Mouse (Mus musculus) hindbrain, embryonic 14.5 days (tissue): ENCODE measurements at regions not wholly inside any gene's neighbourhood (a gene's known extent, or its start where the extent isn't known, plus 50 kb on each side); places are given as distances from the start of the nearest gene placed in this dataset.

ENCODE experiments used
- ATAC-seq: fragments of 200-750 bp; cut with Nextera tagmentation; 2 replicates; pipeline ENCODE4 v1.8.0; 2017; ENCODE audit warnings: moderate number of reproducible peaks, mild to moderate bottlenecking, moderate TSS enrichment, moderate library complexity; ENCODE audit not compliant: low FRiP score
- DNase-seq: peaks from one replicate; pipeline ENCODE4 v3.0.0-alpha.2; 2015; ENCODE audit warnings: low spot score
- H3K27ac ChIP-seq: fragments of 300-500 bp; sonication (generic); 2 replicates; pipeline ENCODE4 v1.5.1; 2014; ENCODE audit warnings: mild to moderate bottlenecking, moderate library complexity
- H3K27me3 ChIP-seq: fragments of 300-500 bp; sonication (generic); 2 replicates; pipeline ENCODE4 v1.6.1; 2014; ENCODE audit warnings: mild to moderate bottlenecking, low read length, mixed read lengths; ENCODE audit not compliant: control insufficient read depth, insufficient read depth
- H3K36me3 ChIP-seq: fragments of 300-500 bp; sonication (generic); replicated peaks from 2 replicates; pipeline ENCODE4 v1.6.1; 2014; ENCODE audit not compliant: control insufficient read depth, insufficient read depth
- H3K4me1 ChIP-seq: fragments of 300-500 bp; sonication (generic); replicated peaks from 2 replicates; pipeline ENCODE4 v1.6.1; 2014; ENCODE audit warnings: antibody characterized with exemption, low read length, mixed read lengths; ENCODE audit not compliant: control insufficient read depth, insufficient read depth
- H3K4me2 ChIP-seq: fragments of 300-500 bp; sonication (generic); replicated peaks from 2 replicates; pipeline ENCODE4 v1.6.1; 2014; ENCODE audit warnings: mild to moderate bottlenecking, moderate library complexity
- H3K4me3 ChIP-seq: fragments of 300-500 bp; sonication (generic); replicated peaks from 2 replicates; pipeline ENCODE4 v1.5.1; 2014; ENCODE audit warnings: mild to moderate bottlenecking, low read length
- H3K9ac ChIP-seq: fragments of 300-500 bp; sonication (generic); 2 replicates; pipeline ENCODE4 v1.6.1; 2014
- H3K9me3 ChIP-seq: fragments of 300-500 bp; sonication (generic); 2 replicates; pipeline ENCODE4 v1.6.1; 2016; ENCODE audit warnings: low read length; ENCODE audit not compliant: control insufficient read depth
- WGBS: fragments of 180-500 bp; shearing (Covaris S2); extraction: QIAGEN DNeasy Blood & Tissue Kit; methylation state at CpG from one replicate; pipeline ENCODE4 v1.1.7; 2014; 5-methylcytosine and 5-hydroxymethylcytosine counted together

- Histone ChIP-seq H3K27me3 (no peaks in the 10 kb centered on the region), H3K27ac (no peak overlapping the region), H3K4me2 (no peak overlapping the region), H3K9ac (no peak overlapping the region), H3K9me3 (no peaks in the 10 kb centered on the region), H3K36me3 (no peaks in the 10 kb centered on the region), H3K4me1 (peaks cover 7% of the 10 kb centered on the region), H3K4me3 (no peak overlapping the region)
- ATAC-seq (no peak), DNase-seq (no peak)
- WGBS, result 82% methylated on average over 7 of the region's 7 CpGs
These were observed 77.4 kb upstream of the Zfp831 start for GRCm38 (mm10) chr2:174565891-174566290.

- Histone ChIP-seq H3K36me3 (no peaks in the 10 kb centered on the region), H3K9ac (no peak overlapping the region), H3K9me3 (no peaks in the 10 kb centered on the region), H3K4me1 (peaks cover 7% of the 10 kb centered on the region), H3K27me3 (no peaks in the 10 kb centered on the region), H3K27ac (no peak overlapping the region), H3K4me3 (no peak overlapping the region), H3K4me2 (no peak overlapping the region)
- 50% methylated on average over 4 of the region's 4 CpGs for WGBS
- no peak for ATAC-seq
- no peak for DNase-seq
These were observed 76.6 kb upstream of the Zfp831 start for GRCm38 (mm10) chr2:174566752-174567151.

- WGBS, result 80% methylated on average over 7 of the region's 7 CpGs
These were observed 68.4 kb upstream of the Zfp831 start for GRCm38 (mm10) chr2:174574804-174575507.

GRCm38 (mm10) chr2:174575546-174575945, 67.8 kb upstream of the Zfp831 start:
- WGBS, result 86% methylated on average over 6 of the region's 6 CpGs
- H3K4me2 ChIP-seq, result no peak overlapping the region
- H3K4me3 ChIP-seq, result no peak overlapping the region
- H3K4me1 ChIP-seq, result no peaks in the 10 kb centered on the region
- ATAC-seq (no peak), DNase-seq (no peak)
- no peaks in the 10 kb centered on the region for H3K9me3 ChIP-seq
- no peaks in the 10 kb centered on the region for H3K27me3 ChIP-seq
- no peak overlapping the region for H3K27ac ChIP-seq
- no peaks in the 10 kb centered on the region for H3K36me3 ChIP-seq
- H3K9ac ChIP-seq, result no peak overlapping the region

More at GRCm38 (mm10) chr2:174574804-174575507, 68.4 kb upstream of the Zfp831 start:
- DNase-seq (no peak), ATAC-seq (no peak)
- no peaks in the 10 kb centered on the region for H3K36me3 ChIP-seq
- no peak overlapping the region for H3K4me3 ChIP-seq
- no peaks in the 10 kb centered on the region for H3K4me1 ChIP-seq
- no peaks in the 10 kb centered on the region for H3K27me3 ChIP-seq
- H3K9ac ChIP-seq, result no peak overlapping the region
- no peak overlapping the region for H3K27ac ChIP-seq
- no peaks in the 10 kb centered on the region for H3K9me3 ChIP-seq
- H3K4me2 ChIP-seq, result no peak overlapping the region

GRCm38 (mm10) chr2:174580906-174581703, 62.2 kb upstream of the Zfp831 start:
- no peak for DNase-seq
- no peak overlapping the region for H3K4me3 ChIP-seq
- no peak overlapping the region for H3K4me2 ChIP-seq
- H3K27me3 ChIP-seq, result no peaks in the 10 kb centered on the region
- 93% methylated on average over 5 of the region's 5 CpGs for WGBS
- H3K9me3 ChIP-seq, result no peaks in the 10 kb centered on the region
- no peaks in the 10 kb centered on the region for H3K4me1 ChIP-seq
- no peak overlapping the region for H3K27ac ChIP-seq
- H3K9ac ChIP-seq, result no peak overlapping the region
- no peak for ATAC-seq
- H3K36me3 ChIP-seq, result no peaks in the 10 kb centered on the region

- no peak overlapping the region for H3K27ac ChIP-seq
- H3K4me1 ChIP-seq, result no peaks in the 10 kb centered on the region
- no peak overlapping the region for H3K9ac ChIP-seq
- no peak overlapping the region for H3K4me2 ChIP-seq
- 84% methylated on average over 2 of the region's 2 CpGs for WGBS
- H3K9me3 ChIP-seq, result no peaks in the 10 kb centered on the region
- no peak overlapping the region for H3K4me3 ChIP-seq
- DNase-seq, result no peak
- H3K36me3 ChIP-seq, result no peaks in the 10 kb centered on the region
- no peaks in the 10 kb centered on the region for H3K27me3 ChIP-seq
- no peak for ATAC-seq
These were observed 59.1 kb upstream of the Zfp831 start for GRCm38 (mm10) chr2:174584272-174584671.
